Mouse (Mus musculus) forebrain, embryonic 13.5 days (tissue): ENCODE measurements around the gene Socs2. TPM values are rescaled to one million over a fixed set of nuclear protein-coding genes. Genes with fewer than 3 reads are reported as not detected.

Experiments
- ATAC-seq: fragments of 200-750 bp; cut with Nextera tagmentation; 2 replicates; pipeline ENCODE4 v1.8.0; 2017
- H3K27ac ChIP-seq: fragments of 300-500 bp; sonication (generic); 2 replicates; pipeline ENCODE4 v1.5.1; 2015; ENCODE audit warnings: inconsistent platforms, mild to moderate bottlenecking, moderate library complexity
- H3K27me3 ChIP-seq: fragments of 300-500 bp; sonication (generic); 2 replicates; pipeline ENCODE4 v1.6.1; 2015; ENCODE audit warnings: mild to moderate bottlenecking, inconsistent platforms
- H3K36me3 ChIP-seq: fragments of 300-500 bp; sonication (generic); 2 replicates; pipeline ENCODE4 v1.6.1; 2015; ENCODE audit warnings: mild to moderate bottlenecking, inconsistent platforms; ENCODE audit not compliant: poor library complexity, severe bottlenecking
- H3K4me1 ChIP-seq: fragments of 300-500 bp; sonication (generic); 2 replicates; pipeline ENCODE4 v1.6.1; 2015; ENCODE audit warnings: inconsistent platforms
- H3K4me2 ChIP-seq: fragments of 300-500 bp; sonication (generic); 2 replicates; pipeline ENCODE4 v1.6.1; 2015; ENCODE audit warnings: inconsistent platforms, mild to moderate bottlenecking, moderate library complexity
- H3K4me3 ChIP-seq: fragments of 300-500 bp; sonication (generic); 2 replicates; pipeline ENCODE4 v1.5.1; 2015; ENCODE audit warnings: mild to moderate bottlenecking, inconsistent platforms
- H3K9ac ChIP-seq: fragments of 300-500 bp; sonication (generic); 2 replicates; pipeline ENCODE4 v1.6.1; 2015; ENCODE audit warnings: mild to moderate bottlenecking, inconsistent platforms
- H3K9me3 ChIP-seq: fragments of 300-500 bp; sonication (generic); replicated peaks from 2 replicates; pipeline ENCODE4 v1.6.1; 2016; ENCODE audit warnings: inconsistent platforms
- WGBS: fragments of 180-500 bp; shearing (Covaris S2); methylation state at CpG from one replicate; pipeline ENCODE4 v1.1.7; 2015; 5-methylcytosine and 5-hydroxymethylcytosine counted together
- polyA plus RNA-seq: library from polyadenylated mRNA; unstranded; fragments of >200 nt; fragmentation: Nextera tagmentation; extraction: Ambion mirVana; gene quantifications from 2 replicates; pipeline ENCODE4 v1.2.1, GENCODE M21; 2015

Socs2 gene
- polyA plus RNA-seq, 1 experiment from 2014 or later, result 91.6 TPM

DNA sequence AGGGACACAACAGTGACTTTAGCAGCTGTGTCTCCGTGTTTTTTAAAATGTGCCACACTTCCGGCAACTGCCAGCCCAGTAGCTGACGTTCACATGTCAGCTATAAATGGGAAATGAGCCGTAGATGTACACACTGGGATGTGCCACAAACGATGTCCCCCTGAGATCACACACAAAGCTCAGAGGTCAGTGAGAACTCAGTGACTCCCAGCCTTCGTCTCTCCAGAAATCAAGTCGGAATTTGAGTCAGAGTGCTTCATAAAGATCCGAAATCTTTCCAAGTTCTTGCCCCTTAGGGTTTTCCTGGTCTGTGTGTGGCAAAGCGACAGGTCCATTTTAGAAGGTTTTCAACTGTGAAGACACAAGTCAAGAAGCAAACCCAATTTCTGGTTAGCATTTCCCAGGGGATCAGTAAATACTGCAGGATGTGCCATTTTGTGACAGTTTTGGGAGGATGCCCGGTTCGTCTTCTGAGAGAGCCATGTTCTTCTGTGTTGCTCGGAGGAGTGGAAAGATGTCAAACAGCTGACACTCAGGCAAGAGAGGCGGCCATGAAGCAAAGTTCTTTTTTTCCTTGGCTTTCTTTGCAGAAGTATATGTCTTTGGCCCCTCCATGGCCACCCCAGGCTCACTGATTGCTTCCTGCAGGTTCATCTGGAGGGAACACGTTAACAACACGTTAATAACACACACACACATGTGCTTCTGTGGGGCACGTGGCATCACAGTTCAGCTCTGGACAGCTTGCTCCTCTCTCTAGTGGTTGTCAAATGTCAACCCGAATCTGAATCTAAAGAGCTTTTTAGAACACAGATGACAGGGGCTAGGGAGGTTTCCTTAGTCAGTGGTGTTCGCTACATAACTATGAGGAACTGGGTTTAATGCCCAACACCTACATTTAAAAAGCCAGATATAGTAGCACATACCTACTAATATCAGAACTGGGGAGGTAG is 28.4 kb upstream of the Socs2 start:
- Histone ChIP-seq H3K9ac (no peak overlapping the region), H3K27me3 (no peaks in the 10 kb centered on the region), H3K27ac (no peak overlapping the region), H3K36me3 (no peaks in the 10 kb centered on the region), H3K4me1 (no peaks in the 10 kb centered on the region), H3K4me2 (no peak overlapping the region), H3K4me3 (no peak overlapping the region), H3K9me3 (no peaks in the 10 kb centered on the region)
- WGBS, result 87% methylated on average over 18 of the region's 18 CpGs
- no peak for ATAC-seq

DNA sequence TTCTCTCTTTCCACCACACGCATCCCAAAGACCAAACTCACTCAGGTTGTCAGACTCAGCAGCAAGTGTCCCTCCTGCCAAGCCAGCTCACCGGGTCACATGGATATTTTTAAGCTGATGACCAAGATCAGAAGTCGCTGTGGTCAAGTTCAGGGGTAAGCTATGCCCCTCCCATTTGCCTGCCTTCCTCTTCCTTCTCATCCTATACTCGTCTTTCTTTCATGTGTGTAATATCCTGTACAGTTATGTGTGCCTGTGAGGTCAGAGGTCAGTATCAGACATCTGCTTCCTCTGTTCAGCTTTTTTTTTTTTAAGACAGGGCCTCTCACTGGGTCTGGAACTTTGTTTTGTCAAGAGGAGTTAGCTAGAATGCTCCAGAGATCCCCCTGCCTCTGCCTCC is 25.4 kb upstream of the Socs2 start:
- H3K36me3 ChIP-seq, result no peaks in the 10 kb centered on the region
- no peaks in the 10 kb centered on the region for H3K27me3 ChIP-seq
- no peak overlapping the region for H3K4me3 ChIP-seq
- H3K9me3 ChIP-seq, result no peaks in the 10 kb centered on the region
- ATAC-seq, result no peak
- no peak overlapping the region for H3K4me2 ChIP-seq
- no peak overlapping the region for H3K27ac ChIP-seq
- WGBS, result 87% methylated on average over 4 of the region's 4 CpGs
- no peaks in the 10 kb centered on the region for H3K4me1 ChIP-seq
- no peak overlapping the region for H3K9ac ChIP-seq

DNA sequence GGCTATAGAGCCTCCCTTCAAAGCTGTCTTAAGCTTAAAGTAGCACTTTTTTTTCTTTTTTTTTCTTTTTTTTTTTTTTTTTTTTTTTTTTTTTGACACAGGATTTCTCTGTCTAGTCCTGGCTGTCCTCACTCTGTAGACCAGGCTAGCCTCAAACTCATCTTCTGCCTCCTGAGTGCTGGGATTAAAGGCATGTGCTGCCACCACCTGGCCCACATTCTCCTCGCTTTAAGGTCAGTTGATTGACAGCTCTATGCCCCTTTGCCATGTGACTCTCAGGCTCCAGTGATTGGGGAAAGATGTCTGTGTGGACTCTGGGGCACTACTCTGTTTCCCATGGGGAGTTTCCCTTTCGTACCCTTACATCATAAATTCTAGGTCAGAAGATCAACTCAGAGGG is 23.6 kb upstream of the Socs2 start:
- WGBS, result 48% methylated on average over 2 of the region's 2 CpGs
- no peak for ATAC-seq

DNA sequence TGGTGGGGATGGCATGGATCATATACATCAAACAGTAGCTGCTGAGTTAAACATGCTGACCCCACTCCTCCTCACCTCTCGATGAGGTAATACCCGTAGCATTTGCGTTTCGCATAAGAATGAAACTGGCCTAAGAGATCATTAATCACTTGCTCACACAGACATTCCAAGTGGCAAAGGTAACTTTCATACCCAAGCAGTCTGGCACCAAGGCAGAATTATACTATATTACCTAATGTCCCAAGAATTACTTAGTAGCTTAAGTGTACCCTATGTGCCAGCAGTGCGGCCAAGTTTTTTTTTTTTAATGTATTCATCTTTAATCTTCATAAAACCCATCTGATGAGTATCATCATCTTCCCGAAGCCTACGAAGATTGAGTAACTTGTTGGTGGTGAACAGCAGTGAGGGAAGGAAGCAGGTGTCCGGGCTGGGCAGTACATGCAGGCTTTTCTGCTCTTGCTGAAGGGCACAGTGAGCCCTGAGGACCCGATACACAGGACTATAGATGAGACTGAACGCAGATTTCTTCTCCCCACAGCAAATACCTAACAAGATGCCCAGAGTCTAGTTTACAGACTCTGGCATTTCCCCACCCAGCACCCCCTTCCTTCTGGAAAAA is 22.8 kb upstream of the Socs2 start:
- H3K9me3 ChIP-seq, result no peaks in the 10 kb centered on the region
- WGBS, result 95% methylated on average over 10 of the region's 10 CpGs
- no peak overlapping the region for H3K4me2 ChIP-seq
- no peaks in the 10 kb centered on the region for H3K27me3 ChIP-seq
- H3K4me3 ChIP-seq, result no peak overlapping the region
- no peak overlapping the region for H3K27ac ChIP-seq
- no peak for ATAC-seq
- no peaks in the 10 kb centered on the region for H3K4me1 ChIP-seq
- no peak overlapping the region for H3K9ac ChIP-seq
- H3K36me3 ChIP-seq, result no peaks in the 10 kb centered on the region

More for the DNA sequence above, 23.6 kb upstream of the Socs2 start:
- Histone ChIP-seq H3K4me2 (no peak overlapping the region), H3K27ac (no peak overlapping the region), H3K27me3 (no peaks in the 10 kb centered on the region), H3K9ac (no peak overlapping the region), H3K4me1 (no peaks in the 10 kb centered on the region), H3K9me3 (no peaks in the 10 kb centered on the region), H3K4me3 (no peak overlapping the region), H3K36me3 (no peaks in the 10 kb centered on the region)

DNA sequence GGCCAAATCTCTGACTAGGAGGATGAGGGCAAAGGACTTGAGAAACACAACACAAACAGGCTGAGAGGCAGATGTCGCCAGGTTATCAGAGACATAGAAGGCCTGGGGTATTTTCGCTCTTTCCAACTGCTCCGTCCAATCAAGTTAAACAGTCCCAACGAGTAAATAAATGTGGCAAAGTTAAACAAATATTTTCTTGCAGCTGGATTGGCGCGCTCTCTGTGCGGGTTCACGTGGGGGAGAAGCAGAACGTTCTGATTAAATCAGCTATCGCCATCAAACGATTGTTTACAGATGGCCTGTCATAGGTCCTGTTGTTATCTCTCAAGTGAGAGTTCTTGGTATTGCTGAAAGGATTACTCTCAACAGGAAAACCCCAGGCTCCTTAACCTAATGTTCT is 22.0 kb upstream of the Socs2 start:
- H3K27ac ChIP-seq, result no peak overlapping the region
- H3K9ac ChIP-seq, result no peak overlapping the region
- no peaks in the 10 kb centered on the region for H3K36me3 ChIP-seq
- WGBS, result 86% methylated on average over 11 of the region's 11 CpGs
- no peaks in the 10 kb centered on the region for H3K9me3 ChIP-seq
- no peaks in the 10 kb centered on the region for H3K4me1 ChIP-seq
- H3K27me3 ChIP-seq, result no peaks in the 10 kb centered on the region
- no peak for ATAC-seq
- H3K4me3 ChIP-seq, result no peak overlapping the region
- H3K4me2 ChIP-seq, result no peak overlapping the region

DNA sequence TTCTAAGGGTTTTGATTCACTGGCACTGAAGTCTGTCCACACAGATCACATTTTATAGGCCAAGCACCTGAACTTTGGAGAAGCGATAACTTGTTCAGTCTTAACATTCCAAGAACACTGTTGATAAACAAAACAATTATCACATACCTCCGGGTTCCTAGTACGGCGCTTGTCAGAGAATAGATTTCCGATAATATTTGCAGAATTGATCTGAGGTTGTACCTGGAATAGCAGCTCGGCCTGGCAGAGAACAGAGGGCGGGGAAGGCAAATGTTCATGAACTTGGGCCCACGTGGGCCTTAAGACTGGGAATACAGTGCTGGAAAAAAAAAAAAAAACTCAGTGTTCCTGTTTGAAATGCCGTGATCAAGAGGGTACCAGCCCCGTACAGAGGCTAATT is 13.3 kb upstream of the Socs2 start:
- H3K4me2 ChIP-seq, result no peak overlapping the region
- no peaks in the 10 kb centered on the region for H3K9me3 ChIP-seq
- ATAC-seq, result no peak
- no peak overlapping the region for H3K27ac ChIP-seq
- H3K4me3 ChIP-seq, result no peak overlapping the region
- WGBS, result 90% methylated on average over 10 of the region's 10 CpGs
- no peaks in the 10 kb centered on the region for H3K4me1 ChIP-seq
- no peak overlapping the region for H3K9ac ChIP-seq
- H3K27me3 ChIP-seq, result no peaks in the 10 kb centered on the region
- no peaks in the 10 kb centered on the region for H3K36me3 ChIP-seq

DNA sequence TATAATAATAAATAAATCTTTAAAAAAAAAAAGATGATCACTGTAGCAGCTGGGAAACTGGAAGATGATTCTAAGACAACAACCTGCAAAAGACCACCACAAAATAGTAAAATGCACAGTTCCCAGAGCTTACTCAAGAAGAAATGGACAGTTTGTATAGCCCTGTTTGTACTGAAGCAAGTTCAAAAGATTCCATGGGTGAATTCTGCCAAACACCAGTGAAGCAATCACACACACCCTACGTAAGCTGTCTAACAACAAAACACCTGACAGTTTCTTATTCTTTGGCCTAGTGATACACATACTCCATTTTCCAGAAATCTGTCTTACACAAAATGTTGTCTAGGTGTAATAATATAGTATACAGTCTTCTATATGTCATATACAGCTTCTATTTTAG is 12.1 kb upstream of the Socs2 start:
- H3K27ac ChIP-seq, result no peak overlapping the region
- H3K4me2 ChIP-seq, result no peak overlapping the region
- WGBS, result 92% methylated on average over 1 of the region's 1 CpGs
- no peak overlapping the region for H3K4me3 ChIP-seq
- no peak for ATAC-seq
- H3K9ac ChIP-seq, result no peak overlapping the region
- H3K4me1 ChIP-seq, result no peaks in the 10 kb centered on the region
- H3K9me3 ChIP-seq, result no peaks in the 10 kb centered on the region
- no peaks in the 10 kb centered on the region for H3K27me3 ChIP-seq
- H3K36me3 ChIP-seq, result no peaks in the 10 kb centered on the region

DNA sequence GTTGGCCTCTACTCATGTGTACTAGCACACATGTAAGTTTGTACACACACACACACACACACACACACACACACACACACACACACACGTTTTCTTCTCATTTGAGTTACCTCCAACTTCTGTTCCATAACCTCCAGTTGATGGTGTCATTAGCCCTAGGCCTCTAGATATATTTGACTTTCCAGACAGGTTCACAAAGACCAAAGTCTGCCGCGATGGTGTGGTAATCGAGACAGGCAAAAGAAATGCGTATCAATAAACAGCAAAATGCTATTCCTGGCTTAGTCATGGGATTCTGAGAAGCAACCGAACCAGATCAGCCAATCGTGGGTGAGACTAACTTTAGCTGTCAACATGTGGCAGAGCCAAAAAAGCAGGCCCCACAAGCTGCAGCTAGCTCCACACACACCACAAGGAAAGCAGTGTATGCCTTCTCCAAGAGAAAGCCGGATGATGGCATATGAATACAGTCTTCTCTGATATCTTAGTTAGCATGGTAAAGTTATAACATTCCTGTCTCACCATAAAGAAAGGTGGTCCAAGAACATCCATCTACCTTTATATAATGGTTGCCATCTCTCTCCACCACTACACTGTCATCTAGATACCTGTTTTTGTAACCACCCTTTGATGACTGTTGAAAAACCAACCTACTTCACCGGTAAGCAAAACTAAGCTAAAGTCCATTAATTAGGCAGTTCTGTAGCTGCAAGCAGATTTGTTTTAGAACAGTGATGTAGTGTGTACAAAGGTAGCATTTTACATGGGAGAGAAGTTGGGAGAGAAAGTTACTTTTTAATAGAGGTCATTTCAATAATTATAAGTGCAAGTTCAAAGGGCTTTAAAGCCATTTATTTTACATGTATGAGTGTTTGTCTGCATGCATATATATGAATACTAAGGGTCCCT is 9.5 kb upstream of the Socs2 start:
- 92% methylated on average over 9 of the region's 9 CpGs for WGBS
- no peaks in the 10 kb centered on the region for H3K4me1 ChIP-seq
- no peaks in the 10 kb centered on the region for H3K27me3 ChIP-seq
- no peak overlapping the region for H3K4me3 ChIP-seq
- H3K9ac ChIP-seq, result no peak overlapping the region
- ATAC-seq, result no peak
- H3K4me2 ChIP-seq, result no peak overlapping the region
- no peaks in the 10 kb centered on the region for H3K9me3 ChIP-seq
- no peaks in the 10 kb centered on the region for H3K36me3 ChIP-seq
- H3K27ac ChIP-seq, result no peak overlapping the region

DNA sequence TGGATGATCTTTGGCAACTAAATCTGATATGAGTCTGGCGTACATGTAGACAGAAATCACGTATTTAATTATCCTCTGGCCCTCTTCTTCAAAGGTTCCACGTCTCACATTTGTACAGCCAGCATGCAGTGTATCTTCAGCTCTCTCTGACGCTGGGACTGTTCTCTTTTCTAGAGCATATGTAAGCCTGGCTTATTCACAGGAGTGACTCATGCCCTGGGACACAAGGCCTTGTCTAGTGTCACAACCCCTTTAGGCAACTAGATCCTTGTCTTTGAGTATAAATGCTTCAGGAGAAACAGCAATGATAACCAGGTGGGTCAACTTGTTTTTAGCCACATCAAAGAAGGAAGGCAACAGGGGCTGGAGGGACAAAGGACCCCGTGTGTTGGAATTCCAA is 5.7 kb upstream of the Socs2 start:
- Histone ChIP-seq H3K27me3 (no peaks in the 10 kb centered on the region), H3K36me3 (no peaks in the 10 kb centered on the region), H3K4me3 (no peak overlapping the region), H3K4me2 (no peak overlapping the region), H3K9ac (no peak overlapping the region), H3K4me1 (peaks cover 4% of the 10 kb centered on the region; the same call in 1 of the 2 replicates), H3K27ac (no peak overlapping the region), H3K9me3 (no peaks in the 10 kb centered on the region)
- ATAC-seq, result no peak
- 86% methylated on average over 5 of the region's 5 CpGs for WGBS

DNA sequence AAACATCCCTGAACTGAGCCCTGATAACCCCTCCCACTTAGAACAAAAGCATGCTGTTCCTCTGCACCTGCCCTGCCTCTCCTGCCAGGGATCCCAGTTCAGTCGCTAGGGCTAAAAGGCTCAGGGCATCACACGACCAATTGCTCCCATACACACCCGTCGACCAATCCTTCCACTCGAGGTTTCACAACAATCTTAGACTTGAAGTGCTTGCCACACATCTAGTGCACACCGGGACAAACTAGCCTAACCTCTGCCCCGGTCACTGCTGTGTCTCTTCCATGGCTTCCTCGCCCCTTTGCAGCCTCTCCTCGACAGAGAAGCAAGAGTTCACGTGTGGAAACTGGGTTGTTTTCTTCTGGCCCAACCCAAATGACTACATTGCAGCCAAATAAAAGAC is 3.3 kb upstream of the Socs2 start:
- WGBS, result 71% methylated on average over 10 of the region's 10 CpGs
- H3K27ac ChIP-seq, result no peak overlapping the region
- H3K36me3 ChIP-seq, result no peaks in the 10 kb centered on the region
- no peak overlapping the region for H3K4me3 ChIP-seq
- H3K9me3 ChIP-seq, result no peaks in the 10 kb centered on the region
- no peak for ATAC-seq
- H3K4me2 ChIP-seq, result no peak overlapping the region
- H3K9ac ChIP-seq, result no peak overlapping the region
- H3K27me3 ChIP-seq, result no peaks in the 10 kb centered on the region
- H3K4me1 ChIP-seq, result peaks cover 13% of the 10 kb centered on the region

DNA sequence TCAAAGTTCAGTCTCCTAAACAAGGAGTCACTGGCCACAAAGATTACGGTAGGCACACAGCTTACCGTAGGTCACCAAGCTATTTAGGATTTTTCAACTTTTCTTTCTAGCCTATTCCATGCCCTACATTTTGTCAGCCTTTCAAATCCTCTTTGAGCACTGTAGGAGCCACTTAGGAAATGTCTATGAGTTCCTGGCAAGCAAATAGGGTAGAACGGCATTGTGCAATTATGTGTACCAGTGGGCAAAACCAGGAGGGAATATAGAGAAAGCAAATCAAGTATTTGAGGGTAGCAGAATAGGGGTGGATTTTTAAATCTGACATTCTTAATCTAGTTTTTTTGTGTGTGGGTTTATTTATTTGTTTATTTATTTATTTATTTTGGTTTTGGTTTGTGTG is 2.7 kb upstream of the Socs2 start:
- H3K4me3 ChIP-seq, result no peak overlapping the region
- H3K9me3 ChIP-seq, result no peaks in the 10 kb centered on the region
- no peak overlapping the region for H3K27ac ChIP-seq
- H3K36me3 ChIP-seq, result no peaks in the 10 kb centered on the region
- no peak for ATAC-seq
- 84% methylated on average over 3 of the region's 3 CpGs for WGBS
- no peak overlapping the region for H3K9ac ChIP-seq
- H3K27me3 ChIP-seq, result no peaks in the 10 kb centered on the region
- no peak overlapping the region for H3K4me2 ChIP-seq
- peaks cover 13% of the 10 kb centered on the region for H3K4me1 ChIP-seq

DNA sequence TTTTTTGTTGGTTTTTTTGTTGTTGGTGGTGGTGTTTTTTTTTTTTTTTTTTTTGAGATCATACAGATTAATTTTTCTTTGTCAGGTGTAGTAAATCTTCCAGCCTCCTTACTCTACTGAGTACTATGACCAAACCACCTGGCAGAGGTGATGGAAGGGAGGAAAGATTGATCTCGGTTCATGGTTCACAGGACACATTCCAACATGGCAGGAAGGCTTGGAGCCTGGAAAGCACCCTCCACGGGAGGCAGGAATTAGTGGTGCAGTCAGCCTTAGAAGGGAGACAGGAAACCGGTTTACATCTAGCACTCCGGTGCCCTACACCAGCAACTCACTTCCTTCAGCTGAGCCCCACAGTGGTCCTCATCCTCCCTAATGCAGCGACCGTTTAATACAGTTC is 1.7 kb upstream of the Socs2 start:
- no peak overlapping the region for H3K4me2 ChIP-seq
- no peaks in the 10 kb centered on the region for H3K27me3 ChIP-seq
- no peak overlapping the region for H3K27ac ChIP-seq
- H3K4me3 ChIP-seq, result no peak overlapping the region
- peaks cover 21% of the 10 kb centered on the region for H3K4me1 ChIP-seq
- no peak overlapping the region for H3K9ac ChIP-seq
- ATAC-seq, result no peak
- no peaks in the 10 kb centered on the region for H3K36me3 ChIP-seq
- H3K9me3 ChIP-seq, result no peaks in the 10 kb centered on the region
- 71% methylated on average over 6 of the region's 6 CpGs for WGBS
